Mouse (Mus musculus) heart, postnatal 0 days (tissue): ENCODE results near the gene Pbp2. TPM values are rescaled to one million over a fixed set of nuclear protein-coding genes. Genes with fewer than 3 reads are reported as not detected.

Source experiments
- ATAC-seq: fragments of 200-750 bp; cut with Nextera tagmentation; 2 replicates; pipeline ENCODE4 v1.8.0; 2017; ENCODE audit warnings: low read depth, moderate number of reproducible peaks, moderate library complexity; ENCODE audit not compliant: insufficient read depth
- DNase-seq: peaks from one replicate; pipeline ENCODE4 v3.0.0-alpha.2; 2016; ENCODE audit warnings: low spot score
- H3K27ac ChIP-seq: fragments of 300-500 bp; sonication (generic); 2 replicates; pipeline ENCODE4 v1.5.1; 2014; ENCODE audit warnings: low read depth, mild to moderate bottlenecking
- H3K27me3 ChIP-seq: fragments of 300-500 bp; sonication (generic); 2 replicates; pipeline ENCODE4 v1.6.1; 2014; ENCODE audit warnings: low read length, mixed read lengths; ENCODE audit not compliant: control insufficient read depth, insufficient read depth
- H3K36me3 ChIP-seq: fragments of 300-500 bp; sonication (generic); replicated peaks from 2 replicates; pipeline ENCODE4 v1.6.1; 2014; ENCODE audit warnings: low read length, mixed read lengths; ENCODE audit not compliant: control insufficient read depth, insufficient read depth
- H3K4me1 ChIP-seq: fragments of 300-500 bp; sonication (generic); 2 replicates; pipeline ENCODE4 v1.6.1; 2014; ENCODE audit warnings: antibody characterized with exemption; ENCODE audit not compliant: control insufficient read depth, insufficient read depth
- H3K4me2 ChIP-seq: fragments of 300-500 bp; sonication (generic); 2 replicates; pipeline ENCODE4 v1.6.1; 2014; ENCODE audit warnings: low read depth, mild to moderate bottlenecking, low read length, moderate library complexity
- H3K4me3 ChIP-seq: fragments of 300-500 bp; sonication (generic); 2 replicates; pipeline ENCODE4 v1.5.1; 2014; ENCODE audit warnings: low read depth, low read length
- H3K9ac ChIP-seq: fragments of 300-500 bp; sonication (generic); replicated peaks from 2 replicates; pipeline ENCODE4 v1.6.1; 2014; ENCODE audit warnings: low read depth, low read length, mixed read lengths
- H3K9me3 ChIP-seq: fragments of 300-500 bp; sonication (generic); replicated peaks from 2 replicates; pipeline ENCODE4 v1.6.1; 2016; ENCODE audit warnings: low read length; ENCODE audit not compliant: control insufficient read depth
- CTCF ChIP-seq: IDR thresholded peaks from 2 replicates; pipeline ENCODE4 v1.5.1; 2016; ENCODE audit warnings: antibody characterized with exemption, control low read depth, low read depth
- EP300 ChIP-seq: IDR thresholded peaks from 2 replicates; pipeline ENCODE4 v1.6.1; 2016; ENCODE audit warnings: antibody characterized with exemption, low read depth
- WGBS: fragments of 180-500 bp; shearing (Covaris S2); extraction: QIAGEN DNeasy Blood & Tissue Kit; methylation state at CpG from one replicate; pipeline ENCODE4 v1.1.7; 2014; 5-methylcytosine and 5-hydroxymethylcytosine counted together
- polyA plus RNA-seq: library from polyadenylated mRNA; unstranded; fragments of >200 nt; fragmentation: Nextera tagmentation; extraction: Ambion mirVana; gene quantifications from 2 replicates; pipeline ENCODE4 v1.2.1, GENCODE M21; 2015
- total RNA-seq: library from RNA; depleted of rRNA; stranded (reverse); fragments of >200 nt; gene quantifications from 2 replicates; pipeline ENCODE4 v1.2.3, GENCODE M21; 2014; ENCODE audit warnings: low replicate concordance

Pbp2 gene
- total and polyA plus RNA-seq, 2 experiments from 2014 or later: not detected

- 69% methylated on average over 7 of the region's 7 CpGs for WGBS
- DNase-seq: no peak
- no peak for ATAC-seq
- peaks cover 10% of the 10 kb centered on the region for H3K4me1 ChIP-seq
- H3K4me3 ChIP-seq: no peak overlapping the region
- TF ChIP-seq CTCF (no peak), EP300 (no peak)
- H3K27ac ChIP-seq: no peak overlapping the region
- no peaks in the 10 kb centered on the region for H3K9me3 ChIP-seq
- no peak overlapping the region for H3K9ac ChIP-seq
- no peaks in the 10 kb centered on the region for H3K36me3 ChIP-seq
- no peak overlapping the region for H3K4me2 ChIP-seq
- H3K27me3 ChIP-seq: no peaks in the 10 kb centered on the region
Observed at GRCm38 (mm10) chr6:135326847-135327246, 16.6 kb upstream of the Pbp2 start.

- DNase-seq: no peak
- no peak overlapping the region for H3K4me3 ChIP-seq
- H3K4me2 ChIP-seq: no peak overlapping the region
- H3K27me3 ChIP-seq: no peaks in the 10 kb centered on the region
- WGBS: 64% methylated on average over 9 of the region's 9 CpGs
- no peaks in the 10 kb centered on the region for H3K36me3 ChIP-seq
- no peak overlapping the region for H3K27ac ChIP-seq
- ATAC-seq: no peak
- no peak overlapping the region for H3K9ac ChIP-seq
- TF ChIP-seq EP300: no peak
- TF ChIP-seq CTCF: no peak
- no peaks in the 10 kb centered on the region for H3K9me3 ChIP-seq
- H3K4me1 ChIP-seq: peaks cover 12% of the 10 kb centered on the region
Observed at GRCm38 (mm10) chr6:135324686-135325300, 14.6 kb upstream of the Pbp2 start.

- H3K27ac ChIP-seq: no peak overlapping the region
- WGBS: 59% methylated on average over 3 of the region's 3 CpGs
Observed at GRCm38 (mm10) chr6:135324111-135324510, 13.9 kb upstream of the Pbp2 start.

GRCm38 (mm10) chr6:135323311-135323982 is 13.2 kb upstream of the Pbp2 start:
- TF ChIP-seq CTCF (no peak), EP300 (no peak)
- Histone ChIP-seq H3K9ac (no peak overlapping the region), H3K4me2 (peak overlapping the region; percentile 14; the same call in 1 of the 2 replicates), H3K27ac (0 out of 2 replicates have a peak overlapping the region, but pooled peaks have one; percentile 5), H3K4me3 (no peak overlapping the region), H3K36me3 (no peaks in the 10 kb centered on the region), H3K27me3 (no peaks in the 10 kb centered on the region), H3K4me1 (peaks cover 12% of the 10 kb centered on the region), H3K9me3 (no peaks in the 10 kb centered on the region)
- DNase-seq (no peak), ATAC-seq (peak; percentile 44; the same call in 1 of the 2 replicates)
- WGBS: 41% methylated on average over 16 of the region's 16 CpGs

More at GRCm38 (mm10) chr6:135324111-135324510, 13.9 kb upstream of the Pbp2 start:
- no peak for TF ChIP-seq EP300
- TF ChIP-seq CTCF: no peak
- Histone ChIP-seq H3K4me3 (no peak overlapping the region), H3K36me3 (no peaks in the 10 kb centered on the region), H3K4me2 (no peak overlapping the region), H3K4me1 (peaks cover 12% of the 10 kb centered on the region), H3K9ac (no peak overlapping the region), H3K27me3 (no peaks in the 10 kb centered on the region), H3K9me3 (no peaks in the 10 kb centered on the region)
- DNase-seq: no peak
- ATAC-seq: no peak

GRCm38 (mm10) chr6:135322749-135323148 is 12.5 kb upstream of the Pbp2 start:
- DNase-seq: no peak
- Histone ChIP-seq H3K9ac (no peak overlapping the region), H3K4me2 (no peak overlapping the region), H3K36me3 (no peaks in the 10 kb centered on the region), H3K4me1 (peaks cover 12% of the 10 kb centered on the region), H3K27ac (peak overlapping the region; percentile 5; the same call in 1 of the 2 replicates), H3K9me3 (no peaks in the 10 kb centered on the region), H3K4me3 (no peak overlapping the region), H3K27me3 (no peaks in the 10 kb centered on the region)
- 71% methylated on average over 7 of the region's 7 CpGs for WGBS
- ATAC-seq: no peak
- TF ChIP-seq CTCF (no peak), EP300 (no peak)
